Mouse (Mus musculus) naive thymus-derived CD4-positive, alpha-beta T cell, adult 2 months (primary cell): ENCODE data around the gene Btbd7.

Source experiments
- DNase-seq: peaks from one replicate; pipeline ENCODE4 v3.0.0-alpha.2; 2011; ENCODE audit warnings: low read depth

Gene Btbd7

DNA sequence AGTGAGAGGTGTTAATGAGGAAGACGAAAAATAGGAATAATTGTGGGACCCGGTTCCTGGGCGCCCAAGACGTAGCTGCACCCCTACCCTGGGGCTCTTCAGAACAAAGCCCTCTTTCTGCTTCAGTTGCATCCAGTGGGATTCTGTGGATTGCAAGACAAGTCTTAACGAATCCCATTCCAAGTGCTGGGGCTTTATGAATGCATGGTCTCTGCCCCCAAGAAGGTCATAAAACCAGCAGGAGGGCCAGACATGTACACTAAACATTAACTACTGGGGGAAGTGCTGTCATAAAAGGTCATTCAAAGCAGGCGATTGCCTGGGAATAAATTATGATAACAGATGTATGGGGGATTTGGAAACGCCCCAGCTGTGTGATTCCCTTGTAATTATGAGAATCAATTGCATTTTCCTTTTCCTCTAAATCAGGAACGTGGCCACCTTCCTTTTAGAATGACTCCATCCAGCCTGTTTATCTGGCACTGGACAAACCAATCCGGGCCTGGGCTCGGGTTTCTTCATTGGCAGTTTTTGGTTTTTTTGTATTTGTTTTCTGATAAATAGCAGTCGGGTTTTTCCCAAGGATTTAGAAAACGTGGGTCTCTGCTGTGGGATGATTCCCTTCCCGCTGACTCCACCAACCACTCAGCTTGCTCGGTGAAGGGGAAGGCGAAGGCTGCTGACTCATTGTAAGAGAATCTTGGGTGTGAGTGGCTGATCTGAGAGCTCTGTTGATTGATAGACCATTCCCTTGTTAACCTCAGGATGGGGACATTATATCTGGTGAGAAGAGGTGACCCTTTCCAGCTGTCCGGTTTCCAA lies 147.3 kb downstream of the Btbd7 start:
- DNase-seq = no peak
